Mouse (Mus musculus): ENCODE data around the gene Elovl2. TPM values are rescaled to one million over a fixed set of nuclear protein-coding genes. Genes with fewer than 3 reads are reported as not detected.

Gene Elovl2
- polyA plus RNA-seq, 1 experiment from 2014 or later, result 5.4 TPM

- Histone ChIP-seq H3K9ac (no peak overlapping the region), H3K4me3 (ENCODE audit: low read depth, low read length) (no peak overlapping the region), H3K4me1 (ENCODE audit: insufficient read depth) (no peaks in the 10 kb centered on the region), H3K9me3 (ENCODE audit: low read depth, low read length) (no peaks in the 10 kb centered on the region), H3K27me3 (ENCODE audit: insufficient read depth, low read length) (no peaks in the 10 kb centered on the region), H3K27ac (ENCODE audit: low read depth) (no peak overlapping the region), H3K4me2 (no peak overlapping the region), H3K36me3 (ENCODE audit: insufficient read depth) (no peaks in the 10 kb centered on the region)
- TF ChIP-seq CTCF (IDR thresholded peaks at IDR 0.05; ENCODE audit: low read depth), result no peak
- DNase-seq (no peak), ATAC-seq (ENCODE audit: insufficient read depth) (no peak)
- 83% methylated on average over 6 of the region's 6 CpGs for WGBS
Measured at GRCm38 (mm10) chr13:41235181-41235580, 15.0 kb upstream of the Elovl2 start.

GRCm38 (mm10) chr13:41233241-41233640, 13.0 kb upstream of the Elovl2 start:
- no peak for TF ChIP-seq CTCF (IDR thresholded peaks at IDR 0.05; ENCODE audit: low read depth)
- 82% methylated on average over 7 of the region's 7 CpGs for WGBS
- no peaks in the 10 kb centered on the region for H3K27me3 ChIP-seq (ENCODE audit: insufficient read depth, low read length)
- ATAC-seq (ENCODE audit: insufficient read depth) (no peak), DNase-seq (no peak)
- no peaks in the 10 kb centered on the region for H3K9me3 ChIP-seq (ENCODE audit: low read depth, low read length)
- H3K9ac ChIP-seq, result no peak overlapping the region
- H3K4me2 ChIP-seq, result no peak overlapping the region
- H3K4me1 ChIP-seq (ENCODE audit: insufficient read depth), result no peaks in the 10 kb centered on the region
- H3K36me3 ChIP-seq (ENCODE audit: insufficient read depth), result no peaks in the 10 kb centered on the region
- no peak overlapping the region for H3K4me3 ChIP-seq (ENCODE audit: low read depth, low read length)
- no peak overlapping the region for H3K27ac ChIP-seq (ENCODE audit: low read depth)

- H3K4me3 ChIP-seq (ENCODE audit: low read depth, low read length), result no peak overlapping the region
- no peak for TF ChIP-seq CTCF (IDR thresholded peaks at IDR 0.05; ENCODE audit: low read depth)
- no peaks in the 10 kb centered on the region for H3K4me1 ChIP-seq (ENCODE audit: insufficient read depth)
- H3K27ac ChIP-seq (ENCODE audit: low read depth), result no peak overlapping the region
- H3K9ac ChIP-seq, result no peak overlapping the region
- H3K36me3 ChIP-seq (ENCODE audit: insufficient read depth), result no peaks in the 10 kb centered on the region
- ATAC-seq (ENCODE audit: insufficient read depth) (no peak), DNase-seq (no peak)
- H3K27me3 ChIP-seq (ENCODE audit: insufficient read depth, low read length), result no peaks in the 10 kb centered on the region
- 88% methylated on average over 15 of the region's 15 CpGs for WGBS
- H3K9me3 ChIP-seq (ENCODE audit: low read depth, low read length), result no peaks in the 10 kb centered on the region
- H3K4me2 ChIP-seq, result no peak overlapping the region
Measured at GRCm38 (mm10) chr13:41232209-41232608, 12.0 kb upstream of the Elovl2 start.

- no peak for TF ChIP-seq CTCF (IDR thresholded peaks at IDR 0.05; ENCODE audit: low read depth)
- H3K27me3 ChIP-seq (ENCODE audit: insufficient read depth, low read length), result no peaks in the 10 kb centered on the region
- WGBS, result 80% methylated on average over 12 of the region's 12 CpGs
- H3K9ac ChIP-seq, result no peak overlapping the region
- H3K4me2 ChIP-seq, result no peak overlapping the region
- no peak overlapping the region for H3K4me3 ChIP-seq (ENCODE audit: low read depth, low read length)
- no peaks in the 10 kb centered on the region for H3K4me1 ChIP-seq (ENCODE audit: insufficient read depth)
- ATAC-seq (ENCODE audit: insufficient read depth), result no peak
- DNase-seq, result peak; percentile 39
- H3K36me3 ChIP-seq (ENCODE audit: insufficient read depth), result no peaks in the 10 kb centered on the region
- H3K27ac ChIP-seq (ENCODE audit: low read depth), result no peak overlapping the region
- no peaks in the 10 kb centered on the region for H3K9me3 ChIP-seq (ENCODE audit: low read depth, low read length)
Measured at GRCm38 (mm10) chr13:41231389-41231983, 11.3 kb upstream of the Elovl2 start.

GRCm38 (mm10) chr13:41230256-41230655, 10.1 kb upstream of the Elovl2 start:
- 83% methylated on average over 5 of the region's 5 CpGs for WGBS
- no peaks in the 10 kb centered on the region for H3K4me1 ChIP-seq (ENCODE audit: insufficient read depth)
- H3K27ac ChIP-seq (ENCODE audit: low read depth), result no peak overlapping the region
- no peak for TF ChIP-seq CTCF (IDR thresholded peaks at IDR 0.05; ENCODE audit: low read depth)
- DNase-seq, result no peak
- H3K4me3 ChIP-seq (ENCODE audit: low read depth, low read length), result no peak overlapping the region
- H3K4me2 ChIP-seq, result no peak overlapping the region
- H3K27me3 ChIP-seq (ENCODE audit: insufficient read depth, low read length), result no peaks in the 10 kb centered on the region
- no peak overlapping the region for H3K9ac ChIP-seq
- H3K36me3 ChIP-seq (ENCODE audit: insufficient read depth), result no peaks in the 10 kb centered on the region
- ATAC-seq (ENCODE audit: insufficient read depth), result no peak
- no peaks in the 10 kb centered on the region for H3K9me3 ChIP-seq (ENCODE audit: low read depth, low read length)

GRCm38 (mm10) chr13:41228060-41228459, 7.9 kb upstream of the Elovl2 start:
- TF ChIP-seq CTCF (IDR thresholded peaks at IDR 0.05; ENCODE audit: low read depth), result no peak
- Histone ChIP-seq H3K4me1 (ENCODE audit: insufficient read depth) (no peaks in the 10 kb centered on the region), H3K4me3 (ENCODE audit: low read depth, low read length) (no peak overlapping the region), H3K9me3 (ENCODE audit: low read depth, low read length) (no peaks in the 10 kb centered on the region), H3K27ac (ENCODE audit: low read depth) (no peak overlapping the region), H3K4me2 (no peak overlapping the region), H3K27me3 (ENCODE audit: insufficient read depth, low read length) (no peaks in the 10 kb centered on the region), H3K36me3 (ENCODE audit: insufficient read depth) (no peaks in the 10 kb centered on the region), H3K9ac (no peak overlapping the region)
- no peak for ATAC-seq (ENCODE audit: insufficient read depth)
- 79% methylated on average over 5 of the region's 5 CpGs for WGBS
- DNase-seq, result no peak

GRCm38 (mm10) chr13:41226513-41226912, 6.3 kb upstream of the Elovl2 start:
- H3K9me3 ChIP-seq (ENCODE audit: low read depth, low read length), result no peaks in the 10 kb centered on the region
- no peaks in the 10 kb centered on the region for H3K36me3 ChIP-seq (ENCODE audit: insufficient read depth)
- no peak overlapping the region for H3K4me3 ChIP-seq (ENCODE audit: low read depth, low read length)
- H3K27ac ChIP-seq (ENCODE audit: low read depth), result no peak overlapping the region
- 35% methylated on average over 5 of the region's 5 CpGs for WGBS
- no peak overlapping the region for H3K9ac ChIP-seq
- H3K27me3 ChIP-seq (ENCODE audit: insufficient read depth, low read length), result no peaks in the 10 kb centered on the region
- DNase-seq (no peak), ATAC-seq (ENCODE audit: insufficient read depth) (no peak)
- TF ChIP-seq CTCF (IDR thresholded peaks at IDR 0.05; ENCODE audit: low read depth), result no peak
- H3K4me2 ChIP-seq, result no peak overlapping the region
- no peaks in the 10 kb centered on the region for H3K4me1 ChIP-seq (ENCODE audit: insufficient read depth)

Measured in lung, embryonic 14.5 days (tissue).